Mouse (Mus musculus) urinary bladder, postnatal 14 days (tissue): ENCODE results near the gene Gtdc1.

Source experiments
- DNase-seq: peaks from one replicate; pipeline ENCODE4 v3.0.0; 2021; ENCODE audit warnings: low spot score

The Gtdc1 gene

GRCm38 (mm10) chr2:44924618-44925017 is 2.8 kb downstream of the Gtdc1 start:
- DNase-seq = no peak

- DNase-seq = no peak
These were observed 4.2 kb downstream of the Gtdc1 start for GRCm38 (mm10) chr2:44923056-44923883.

GRCm38 (mm10) chr2:44922500-44922899 is 5.0 kb downstream of the Gtdc1 start:
- DNase-seq = no peak

GRCm38 (mm10) chr2:44920471-44920870 is 7.0 kb downstream of the Gtdc1 start:
- peak; percentile 5 for DNase-seq

- DNase-seq = no peak
These were observed 8.1 kb downstream of the Gtdc1 start for GRCm38 (mm10) chr2:44919326-44919725.

GRCm38 (mm10) chr2:44918737-44919136 is 8.7 kb downstream of the Gtdc1 start:
- DNase-seq = no peak

GRCm38 (mm10) chr2:44916286-44916685 is 11.2 kb downstream of the Gtdc1 start:
- no peak for DNase-seq

- no peak for DNase-seq
These were observed 29.7 kb downstream of the Gtdc1 start for GRCm38 (mm10) chr2:44897801-44898200.

- DNase-seq = no peak
These were observed 53.7 kb downstream of the Gtdc1 start for GRCm38 (mm10) chr2:44873718-44874117.

GRCm38 (mm10) chr2:44864726-44865125 is 62.7 kb downstream of the Gtdc1 start:
- no peak for DNase-seq

- DNase-seq = no peak
These were observed 73.0 kb downstream of the Gtdc1 start for GRCm38 (mm10) chr2:44854475-44854874.

- no peak for DNase-seq
These were observed 77.8 kb downstream of the Gtdc1 start for GRCm38 (mm10) chr2:44849666-44850065.

- DNase-seq = no peak
These were observed 79.3 kb downstream of the Gtdc1 start for GRCm38 (mm10) chr2:44848156-44848555.

- no peak for DNase-seq
These were observed 82.0 kb downstream of the Gtdc1 start for GRCm38 (mm10) chr2:44845424-44845823.

- no peak for DNase-seq
These were observed 97.7 kb downstream of the Gtdc1 start for GRCm38 (mm10) chr2:44829753-44830152.

GRCm38 (mm10) chr2:44829346-44829745 is 98.1 kb downstream of the Gtdc1 start:
- no peak for DNase-seq

GRCm38 (mm10) chr2:44826609-44827008 is 100.8 kb downstream of the Gtdc1 start:
- no peak for DNase-seq

GRCm38 (mm10) chr2:44817787-44818186 is 109.7 kb downstream of the Gtdc1 start:
- no peak for DNase-seq

- no peak for DNase-seq
These were observed 113.7 kb downstream of the Gtdc1 start for GRCm38 (mm10) chr2:44813729-44814128.

GRCm38 (mm10) chr2:44804497-44804896 is 123.0 kb downstream of the Gtdc1 start:
- DNase-seq = no peak

GRCm38 (mm10) chr2:44801361-44801760 is 126.1 kb downstream of the Gtdc1 start:
- DNase-seq = no peak

GRCm38 (mm10) chr2:44791840-44792239 is 135.6 kb downstream of the Gtdc1 start:
- DNase-seq = no peak

- no peak for DNase-seq
These were observed 136.3 kb downstream of the Gtdc1 start for GRCm38 (mm10) chr2:44791134-44791533.

GRCm38 (mm10) chr2:44782746-44783145 is 144.7 kb downstream of the Gtdc1 start:
- DNase-seq = no peak
